Mouse (Mus musculus) lung, postnatal 0 days (tissue): ENCODE measurements around the gene Tsx. TPM values are rescaled to one million over a fixed set of nuclear protein-coding genes. Genes with fewer than 3 reads are reported as not detected.
"Not testable (repeated sequence)": the region's sequence is repeated elsewhere in the genome, so short reads cannot be mapped to it uniquely, and the experiment has no call there.

Source experiments
- ATAC-seq: fragments of 200-750 bp; cut with Nextera tagmentation; 2 replicates; pipeline ENCODE4 v1.8.0; 2017; ENCODE audit warnings: moderate library complexity
- DNase-seq: peaks from one replicate; pipeline ENCODE4 v3.0.0-alpha.2; 2016; ENCODE audit warnings: low spot score
- H3K27ac ChIP-seq: fragments of 300-500 bp; sonication (generic); 2 replicates; pipeline ENCODE4 v1.5.1; 2014; ENCODE audit warnings: antibody characterized with exemption, mild to moderate bottlenecking, low read length, mixed read lengths
- H3K27me3 ChIP-seq: fragments of 300-500 bp; sonication (generic); replicated peaks from 2 replicates; pipeline ENCODE4 v1.6.1; 2014; ENCODE audit warnings: low read length, mixed read lengths; ENCODE audit not compliant: insufficient read depth
- H3K36me3 ChIP-seq: fragments of 300-500 bp; sonication (generic); 2 replicates; pipeline ENCODE4 v1.6.1; 2014; ENCODE audit warnings: low read length, mixed read lengths; ENCODE audit not compliant: insufficient read depth
- H3K4me1 ChIP-seq: fragments of 300-500 bp; sonication (generic); 2 replicates; pipeline ENCODE4 v1.6.1; 2014; ENCODE audit warnings: antibody characterized with exemption, low read depth, low read length, mixed read lengths; ENCODE audit not compliant: insufficient read depth
- H3K4me2 ChIP-seq: fragments of 300-500 bp; sonication (generic); replicated peaks from 2 replicates; pipeline ENCODE4 v1.6.1; 2014; ENCODE audit warnings: low read depth, mild to moderate bottlenecking, low read length, moderate library complexity, mixed read lengths
- H3K4me3 ChIP-seq: fragments of 300-500 bp; sonication (generic); 2 replicates; pipeline ENCODE4 v1.5.1; 2014; ENCODE audit warnings: low read depth, low read length
- H3K9ac ChIP-seq: fragments of 300-500 bp; sonication (generic); replicated peaks from 2 replicates; pipeline ENCODE4 v1.6.1; 2014; ENCODE audit warnings: low read depth, mild to moderate bottlenecking
- H3K9me3 ChIP-seq: fragments of 300-500 bp; sonication (generic); 2 replicates; pipeline ENCODE4 v1.6.1; 2016; ENCODE audit warnings: low read length, mixed read lengths
- CTCF ChIP-seq: IDR thresholded peaks from 2 replicates; pipeline ENCODE4 v1.5.1; 2016; ENCODE audit warnings: antibody characterized with exemption, mild to moderate bottlenecking
- EP300 ChIP-seq: IDR thresholded peaks from 2 replicates; pipeline ENCODE4 v1.6.1; 2016; ENCODE audit warnings: antibody characterized with exemption, mild to moderate bottlenecking, control low read depth
- WGBS: fragments of 180-500 bp; shearing (Covaris S2); extraction: QIAGEN DNeasy Blood & Tissue Kit; methylation state at CpG from one replicate; pipeline ENCODE4 v1.1.7; 2014; 5-methylcytosine and 5-hydroxymethylcytosine counted together
- polyA plus RNA-seq: library from polyadenylated mRNA; unstranded; fragments of >200 nt; fragmentation: Nextera tagmentation; extraction: Ambion mirVana; gene quantifications from 2 replicates; pipeline ENCODE4 v1.2.1, GENCODE M21; 2015

Tsx gene
- polyA plus RNA-seq, 1 experiment from 2014 or later: 0.39 TPM

DNA sequence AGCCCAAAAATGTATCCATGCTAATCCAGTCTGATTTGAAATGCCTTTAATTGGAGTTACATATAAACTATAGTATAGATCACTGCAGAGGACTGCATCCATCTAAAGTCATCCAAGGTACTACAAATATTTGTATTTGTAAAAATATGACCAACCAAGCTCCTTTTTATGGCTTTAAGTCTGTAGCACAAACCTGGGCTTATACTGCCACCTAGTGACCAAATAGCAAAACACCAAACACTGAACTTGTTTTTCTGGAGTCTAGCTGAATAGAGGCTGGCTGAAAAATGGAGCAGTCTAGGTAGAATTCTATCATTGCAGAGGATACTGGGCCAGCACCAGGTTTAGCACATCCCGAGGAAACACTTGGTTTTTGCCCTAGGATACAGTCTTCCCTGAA lies 26.5 kb downstream of the Tsx start:
- DNase-seq (peak; percentile 68), ATAC-seq (0 out of 2 replicates have a peak, but pooled peaks have one; percentile 3)
- H3K27ac ChIP-seq: no peak overlapping the region
- H3K36me3 ChIP-seq: no peaks in the 10 kb centered on the region
- H3K4me2 ChIP-seq: no peak overlapping the region
- H3K4me3 ChIP-seq: no peak overlapping the region
- H3K4me1 ChIP-seq: no peaks in the 10 kb centered on the region
- no peaks in the 10 kb centered on the region for H3K9me3 ChIP-seq
- H3K27me3 ChIP-seq: no peaks in the 10 kb centered on the region
- WGBS: 0% methylated on average over 1 of the region's 1 CpGs
- TF ChIP-seq CTCF (peak; percentile 77), EP300 (no peak)
- no peak overlapping the region for H3K9ac ChIP-seq

DNA sequence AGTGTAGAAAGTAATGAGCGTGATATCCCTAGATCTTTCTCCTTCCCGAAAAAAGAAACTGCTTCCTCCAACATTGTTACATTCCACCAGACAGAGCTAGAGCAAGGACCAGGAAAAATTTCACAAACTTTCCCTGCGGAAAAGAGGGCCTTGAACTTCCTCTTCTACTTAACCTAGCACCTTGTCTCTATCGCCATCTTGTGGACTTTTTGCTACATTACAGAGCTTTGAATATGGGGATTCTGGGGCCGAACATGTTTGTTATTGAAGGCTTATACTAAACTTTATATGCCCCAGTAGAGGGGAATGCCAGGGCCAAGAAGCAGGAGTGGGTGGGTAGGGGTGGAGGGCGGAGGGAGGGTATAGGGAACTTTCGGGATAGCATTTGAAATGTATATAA lies 29.5 kb downstream of the Tsx start:
- DNase-seq: peak; percentile 62
- H3K4me2 ChIP-seq: no peak overlapping the region
- H3K36me3 ChIP-seq: no peaks in the 10 kb centered on the region
- H3K27me3 ChIP-seq: peaks cover 7% of the 10 kb centered on the region; the same call in 1 of the 2 replicates
- H3K9me3 ChIP-seq: no peaks in the 10 kb centered on the region
- H3K4me3 ChIP-seq: no peak overlapping the region
- 31% methylated on average over 7 of the region's 7 CpGs for WGBS
- TF ChIP-seq EP300 (no peak), CTCF (peak; percentile 75)
- H3K4me1 ChIP-seq: no peaks in the 10 kb centered on the region
- H3K27ac ChIP-seq: no peak overlapping the region
- no peak overlapping the region for H3K9ac ChIP-seq
- ATAC-seq: no peak

DNA sequence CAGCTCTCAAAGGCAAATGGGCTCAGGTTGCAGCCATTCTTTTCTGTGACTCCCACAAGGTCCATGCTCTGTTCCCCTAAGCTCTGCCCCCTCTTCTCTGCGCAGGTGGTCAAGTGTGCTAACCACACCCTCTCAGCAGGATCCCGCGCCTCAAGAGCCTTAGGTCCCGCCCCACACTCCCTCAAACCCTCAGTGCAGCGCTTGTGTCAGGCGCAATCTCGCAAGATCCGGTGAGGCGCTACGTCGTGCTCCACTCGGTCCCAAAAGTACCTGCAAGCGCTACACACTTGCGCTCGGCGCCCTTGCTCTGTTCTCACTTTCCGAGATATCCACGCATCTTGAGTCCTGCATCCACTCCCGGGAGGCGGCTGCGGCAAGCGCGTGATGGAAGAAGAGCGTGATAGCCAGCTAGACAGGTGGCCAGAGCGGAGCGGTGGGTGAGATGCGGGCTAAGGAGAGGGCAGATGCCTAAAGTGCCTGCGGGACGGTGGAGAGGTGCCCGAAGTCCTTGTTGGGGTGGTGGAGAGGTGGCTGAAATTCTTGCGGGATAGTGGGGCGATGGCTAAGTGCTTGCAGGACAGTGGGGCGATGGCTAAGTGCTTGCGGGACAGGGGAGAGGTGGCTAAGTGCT lies 33.4 kb downstream of the Tsx start:
- H3K27ac ChIP-seq: no peak overlapping the region
- peak overlapping the region; percentile 53 for H3K4me2 ChIP-seq
- H3K27me3 ChIP-seq: peaks cover 7% of the 10 kb centered on the region; the same call in 1 of the 2 replicates
- H3K9me3 ChIP-seq: no peaks in the 10 kb centered on the region
- WGBS: 9% methylated on average over 34 of the region's 34 CpGs
- TF ChIP-seq EP300: no peak
- TF ChIP-seq CTCF: no peak
- no peaks in the 10 kb centered on the region for H3K36me3 ChIP-seq
- H3K4me1 ChIP-seq: no peaks in the 10 kb centered on the region
- H3K9ac ChIP-seq: no peak overlapping the region
- DNase-seq: peak; percentile 73
- ATAC-seq: peak; percentile 95
- peak overlapping the region; percentile 34 for H3K4me3 ChIP-seq

DNA sequence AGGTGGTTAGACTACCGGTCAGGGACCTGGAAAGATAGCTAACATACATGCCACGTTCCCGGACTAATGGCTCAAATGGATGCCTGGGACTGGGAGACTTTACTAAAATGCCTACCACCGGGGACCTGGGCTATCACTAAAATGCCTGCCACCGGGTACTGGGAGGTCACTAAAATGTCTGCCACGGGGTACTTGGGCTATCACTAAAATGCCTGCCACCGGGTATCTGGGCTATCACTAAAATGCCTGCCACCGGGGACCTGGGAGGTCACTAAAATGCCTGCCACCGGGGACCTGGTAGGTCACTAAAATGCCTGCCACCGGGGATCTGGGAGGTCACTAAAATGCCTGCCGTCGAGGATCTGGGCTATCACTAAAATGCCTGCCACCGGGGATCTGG lies 34.2 kb downstream of the Tsx start:
- H3K27me3 ChIP-seq, H3K36me3 ChIP-seq, H3K27ac ChIP-seq, H3K9me3 ChIP-seq, H3K9ac ChIP-seq, DNase-seq, ATAC-seq, H3K4me1 ChIP-seq: not testable (repeated sequence)
- H3K4me3 ChIP-seq: peak overlapping the region; percentile 34; the same call in 1 of the 2 replicates
- H3K4me2 ChIP-seq: peak overlapping the region; percentile 53
- 44% methylated on average over 9 of the region's 13 CpGs for WGBS

DNA sequence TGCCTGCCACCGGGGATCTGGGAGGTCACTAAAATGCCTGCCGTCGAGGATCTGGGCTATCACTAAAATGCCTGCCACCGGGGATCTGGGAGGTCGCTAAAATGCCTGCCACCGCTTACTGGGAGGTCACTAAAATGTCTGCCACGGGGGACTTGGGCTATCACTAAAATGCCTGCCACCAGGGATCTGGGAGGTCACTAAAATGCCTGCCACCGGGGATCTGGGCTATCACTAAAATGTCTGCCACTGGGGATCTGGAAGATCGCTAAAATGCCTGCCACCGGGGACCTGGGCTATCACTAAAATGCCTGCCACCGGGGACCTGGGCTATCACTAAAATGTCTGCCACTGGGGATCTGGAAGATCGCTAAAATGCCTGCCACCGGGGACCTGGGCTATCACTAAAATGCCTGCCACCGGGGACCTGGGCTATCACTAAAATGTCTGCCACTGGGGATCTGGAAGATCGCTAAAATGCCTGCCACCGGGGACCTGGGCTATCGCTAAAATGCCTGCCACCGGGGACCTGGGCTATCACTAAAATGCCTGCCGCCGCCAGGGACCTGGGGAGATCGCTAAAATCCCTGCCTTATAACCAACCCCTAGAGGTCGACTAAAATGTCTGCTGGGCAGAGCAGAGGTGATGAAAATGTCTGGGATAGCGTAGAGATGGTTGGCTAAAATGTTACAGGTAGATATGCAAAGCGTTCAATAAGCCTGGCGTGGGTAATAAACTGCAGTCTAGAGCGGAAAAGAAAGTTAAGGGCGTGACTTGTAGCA lies 34.9 kb downstream of the Tsx start:
- ATAC-seq: not testable (repeated sequence)

DNA sequence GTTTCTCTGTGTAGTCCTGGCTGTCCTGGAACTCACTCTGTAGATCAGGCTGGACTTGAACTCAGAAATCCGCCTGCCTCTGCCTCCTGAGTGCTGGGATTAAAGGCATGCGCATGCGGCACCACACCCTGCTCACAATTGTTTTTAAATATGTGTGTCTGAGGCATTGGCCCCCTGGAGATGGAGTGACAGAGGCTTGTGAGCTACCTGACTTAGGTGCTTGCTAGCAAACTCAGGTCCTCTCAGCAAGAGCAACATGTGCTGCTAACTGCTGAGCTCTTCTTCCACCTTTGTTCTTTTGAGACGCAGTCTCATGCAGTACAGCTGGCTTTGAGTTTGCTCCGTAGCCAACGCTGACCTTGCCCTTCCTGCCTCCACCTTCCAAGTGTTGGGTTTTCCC lies 38.5 kb downstream of the Tsx start:
- Histone ChIP-seq H3K9ac (no peak overlapping the region), H3K27me3 (peaks cover 3% of the 10 kb centered on the region; the same call in 1 of the 2 replicates), H3K4me3 (no peak overlapping the region), H3K36me3 (no peaks in the 10 kb centered on the region), H3K4me1 (no peaks in the 10 kb centered on the region), H3K4me2 (no peak overlapping the region), H3K27ac (no peak overlapping the region), H3K9me3 (no peaks in the 10 kb centered on the region)
- no peak for DNase-seq
- 72% methylated on average over 6 of the region's 6 CpGs for WGBS
- no peak for ATAC-seq
- TF ChIP-seq EP300 (no peak), CTCF (no peak)

More for the DNA sequence above, 34.9 kb downstream of the Tsx start:
- not testable (repeated sequence) for H3K4me1 ChIP-seq, H3K9me3 ChIP-seq, H3K9ac ChIP-seq, H3K27me3 ChIP-seq, DNase-seq, H3K4me3 ChIP-seq, H3K36me3 ChIP-seq, H3K4me2 ChIP-seq, H3K27ac ChIP-seq
- WGBS: 70% methylated on average over 13 of the region's 27 CpGs
